Mouse (Mus musculus) liver, embryonic 14.5 days (tissue): ENCODE measurements around the gene 1700102P08Rik. TPM values are rescaled to one million over a fixed set of nuclear protein-coding genes. Genes with fewer than 3 reads are reported as not detected.

Experiments used
- ATAC-seq: fragments of 200-750 bp; cut with Nextera tagmentation; 2 replicates; pipeline ENCODE4 v1.8.0; 2017; ENCODE audit warnings: moderate number of reproducible peaks, mild to moderate bottlenecking, moderate library complexity; ENCODE audit not compliant: insufficient read depth
- DNase-seq, 3 experiments: peaks; one replicate each; pipeline ENCODE4 v3.0.0-alpha.2; 2012 to 2013; ENCODE audit warnings: low read depth in 3 of 3, low spot score in 3 of 3
- H3K27ac ChIP-seq: fragments of 300-500 bp; sonication (generic); 2 replicates; pipeline ENCODE4 v1.5.1; 2014; ENCODE audit warnings: moderate library complexity, mild to moderate bottlenecking, control low read depth, inconsistent platforms
- H3K27me3 ChIP-seq: fragments of 300-500 bp; sonication (generic); 2 replicates; pipeline ENCODE4 v1.6.1; 2014; ENCODE audit warnings: mild to moderate bottlenecking, low read length, moderate library complexity; ENCODE audit not compliant: control insufficient read depth, insufficient read depth
- H3K36me3 ChIP-seq: fragments of 300-500 bp; sonication (generic); replicated peaks from 2 replicates; pipeline ENCODE4 v1.6.1; 2014; ENCODE audit warnings: low read depth; ENCODE audit not compliant: control insufficient read depth, insufficient read depth
- H3K4me1 ChIP-seq, 2 experiments: fragments of 200-500 bp in 1 of 2; fragments of 300-500 bp in 1 of 2; sonication (generic) in 1 of 2; replicated peaks; 2 replicates each; pipeline ENCODE4 v1.6.1; 2012 to 2014; ENCODE audit warnings: antibody characterized with exemption in 1 of 2, inconsistent platforms in 1 of 2, low read length in 1 of 2; ENCODE audit not compliant: control insufficient read depth in 2 of 2, insufficient read depth in 2 of 2
- H3K4me2 ChIP-seq: fragments of 300-500 bp; sonication (generic); 2 replicates; pipeline ENCODE4 v1.6.1; 2014; ENCODE audit warnings: low read depth, mild to moderate bottlenecking, control low read depth, moderate library complexity
- H3K4me3 ChIP-seq, 2 experiments: fragments of 200-500 bp in 1 of 2; fragments of 300-500 bp in 1 of 2; sonication (generic) in 1 of 2; 2 replicates each; pipeline ENCODE4 v1.5.1; 2012 to 2014; ENCODE audit warnings: low read depth in 2 of 2, low read length in 2 of 2, mild to moderate bottlenecking in 2 of 2, control low read depth in 1 of 2, inconsistent platforms in 1 of 2, moderate library complexity in 1 of 2; ENCODE audit not compliant: insufficient read depth in 1 of 2
- H3K9ac ChIP-seq: fragments of 300-500 bp; sonication (generic); replicated peaks from 2 replicates; pipeline ENCODE4 v1.6.1; 2014; ENCODE audit warnings: mild to moderate bottlenecking, control low read depth, moderate library complexity
- H3K9me3 ChIP-seq: fragments of 300-500 bp; sonication (generic); 2 replicates; pipeline ENCODE4 v1.6.1; 2016; ENCODE audit warnings: low read length, mixed read lengths; ENCODE audit not compliant: control insufficient read depth
- CTCF ChIP-seq: IDR thresholded peaks from 2 replicates; pipeline ENCODE4 v1.5.1; 2016; ENCODE audit warnings: antibody characterized with exemption, low read depth, control low read depth
- EP300 ChIP-seq: IDR thresholded peaks from 2 replicates; pipeline ENCODE4 v1.6.1; 2016; ENCODE audit warnings: antibody characterized with exemption, low read depth
- WGBS: fragments of 180-500 bp; shearing (Covaris S2); extraction: QIAGEN DNeasy Blood & Tissue Kit; methylation state at CpG from one replicate; pipeline ENCODE4 v1.1.7; 2014; ENCODE audit not compliant: insufficient replicate concordance; 5-methylcytosine and 5-hydroxymethylcytosine counted together
- polyA plus RNA-seq, 2 experiments: library from polyadenylated mRNA; depleted of rRNA in 1 of 2; stranded (reverse) in 1 of 2; unstranded in 1 of 2; fragments of >200 nt; fragmentation: Nextera tagmentation in 1 of 2; extraction: Ambion mirVana in 1 of 2; gene quantifications; 2 replicates each; pipeline versions ENCODE4 v1.2.1 to v1.2.3; 2012 to 2014

1700102P08Rik gene
- polyA plus RNA-seq, 2 experiments = 0.49 to 0.52 TPM

DNA sequence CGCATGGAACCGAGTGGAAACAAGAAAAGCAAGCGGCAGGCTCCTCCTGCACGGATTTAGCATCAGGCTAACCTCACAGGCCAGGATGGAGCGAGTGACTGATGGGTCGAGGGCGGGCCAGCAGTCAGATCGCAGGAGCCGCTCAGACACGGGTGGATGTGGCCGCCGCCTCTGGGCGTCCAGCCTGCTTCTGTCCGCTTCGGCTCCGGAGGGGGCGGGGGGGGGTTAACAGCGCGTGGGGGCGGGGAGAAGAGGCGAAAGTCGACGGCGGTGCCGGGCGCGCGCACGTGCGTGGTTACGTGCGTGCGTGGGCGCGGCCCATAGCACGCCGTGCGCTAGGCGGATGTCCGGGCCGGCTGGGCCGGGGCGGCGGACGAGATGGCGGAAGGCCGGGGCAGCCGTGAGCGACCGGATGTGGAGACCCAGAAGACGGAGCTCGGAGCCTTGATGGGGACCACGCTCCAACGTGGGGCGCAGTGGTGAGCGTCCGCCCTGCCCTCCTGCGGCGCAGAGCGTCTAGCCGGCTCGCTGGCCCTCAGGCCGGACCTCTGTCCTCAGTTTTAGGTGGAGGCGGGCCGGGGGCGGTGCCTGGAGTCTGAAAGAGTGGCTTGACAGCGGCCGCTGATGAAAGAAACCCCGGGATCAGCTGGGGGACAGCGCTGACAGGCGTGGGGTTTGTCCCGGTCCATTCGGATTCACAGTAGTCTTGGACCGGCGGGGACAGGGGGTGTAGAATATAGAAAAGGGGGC is 44.9 kb upstream of the 1700102P08Rik start, which contains the start of gene Usp4:
TSS of gene Usp4 (plus strand) at position 314 of the 750 bp plus-strand sequence.
- WGBS = 0% methylated on average over 75 of the region's 75 CpGs
- H3K4me1 ChIP-seq = peaks cover 42 to 54% of the 10 kb centered on the region in 2 experiments

DNA sequence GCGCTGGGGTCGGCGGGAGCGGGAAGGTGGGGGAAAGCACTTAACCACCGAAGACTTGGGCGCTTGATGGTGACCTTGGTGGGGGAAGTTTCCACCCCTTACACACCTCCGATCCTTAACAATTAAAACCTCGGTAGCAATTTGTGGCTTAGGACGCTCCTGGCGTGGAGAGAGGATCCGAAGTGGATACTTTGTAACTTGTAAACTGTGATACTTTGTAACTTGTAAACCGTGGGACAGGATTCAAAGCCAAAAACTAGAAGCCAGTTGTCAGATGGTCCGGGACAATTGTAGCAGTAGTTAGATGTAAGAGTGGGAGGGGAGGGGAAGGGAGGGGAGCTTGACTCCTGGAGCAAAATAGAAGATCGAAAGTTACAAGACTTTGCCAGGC is 44.3 kb upstream of the 1700102P08Rik start:
- no peak for ATAC-seq
- peak overlapping the region; percentile 82 for H3K27ac ChIP-seq
- TF ChIP-seq EP300 (no peak), CTCF (no peak)
- no peaks in the 10 kb centered on the region for H3K27me3 ChIP-seq
- no peak for DNase-seq
- H3K9me3 ChIP-seq = no peaks in the 10 kb centered on the region
- H3K4me3 ChIP-seq = peak overlapping the region; percentile 86 to 99
- peak overlapping the region; percentile 98 for H3K4me2 ChIP-seq
- H3K4me1 ChIP-seq = peaks cover 38 to 49% of the 10 kb centered on the region in 2 experiments
- WGBS = 2% methylated on average over 14 of the region's 14 CpGs
- H3K9ac ChIP-seq = peak overlapping the region; percentile 95
- H3K36me3 ChIP-seq = peaks cover 31% of the 10 kb centered on the region

More for the DNA sequence above, 44.9 kb upstream of the 1700102P08Rik start, which contains the start of gene Usp4:
- Histone ChIP-seq H3K27ac (peak within 1 kb of the TSS; percentile 90), H3K4me3 (peak within 1 kb of the TSS; percentile 86 to 99), H3K27me3 (no peaks in the 10 kb centered on the region), H3K36me3 (peaks cover 25% of the 10 kb centered on the region), H3K9ac (peak within 1 kb of the TSS; percentile 95), H3K9me3 (no peaks in the 10 kb centered on the region), H3K4me2 (peak within 1 kb of the TSS; percentile 98)
- TF ChIP-seq CTCF (no peak), EP300 (peak; percentile 33; the same call in 1 of the 2 replicates)
- peak; percentile 90 for ATAC-seq
- peak; percentile 77 to 80 (median 79) for DNase-seq

DNA sequence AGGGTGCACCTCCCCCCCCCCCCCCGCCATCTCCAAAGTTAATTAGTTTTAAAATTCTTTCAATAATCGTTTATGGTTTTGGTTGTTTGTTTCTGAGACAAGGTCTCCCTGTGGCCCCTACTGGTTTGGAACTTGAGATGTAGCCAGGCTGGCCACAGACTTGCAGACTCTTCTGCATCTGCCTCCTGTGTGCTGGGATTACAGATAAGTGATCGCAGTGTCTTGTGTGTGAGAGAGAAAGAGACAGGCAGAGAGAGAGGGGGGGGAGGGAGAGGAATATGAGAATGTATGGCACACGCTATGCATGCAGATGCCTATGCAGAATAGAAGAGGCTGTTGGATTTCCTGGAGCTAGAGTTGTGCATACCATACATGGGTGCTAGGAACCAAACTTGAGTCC is 42.9 kb upstream of the 1700102P08Rik start:
- Histone ChIP-seq H3K4me3 (peak overlapping the region in 1 of 2 experiments; percentile 99; a peak in 2 of 4 replicates), H3K9ac (peak overlapping the region; percentile 95), H3K4me2 (peak overlapping the region; percentile 98), H3K4me1 (peaks cover 24 to 34% of the 10 kb centered on the region in 2 experiments), H3K9me3 (no peaks in the 10 kb centered on the region), H3K36me3 (peaks cover 45% of the 10 kb centered on the region), H3K27me3 (no peaks in the 10 kb centered on the region), H3K27ac (peak overlapping the region; percentile 82)
- no peak for DNase-seq
- no peak for TF ChIP-seq CTCF
- TF ChIP-seq EP300 = peak; percentile 35; the same call in 1 of the 2 replicates
- no peak for ATAC-seq
- WGBS = 32% methylated on average over 4 of the region's 4 CpGs

DNA sequence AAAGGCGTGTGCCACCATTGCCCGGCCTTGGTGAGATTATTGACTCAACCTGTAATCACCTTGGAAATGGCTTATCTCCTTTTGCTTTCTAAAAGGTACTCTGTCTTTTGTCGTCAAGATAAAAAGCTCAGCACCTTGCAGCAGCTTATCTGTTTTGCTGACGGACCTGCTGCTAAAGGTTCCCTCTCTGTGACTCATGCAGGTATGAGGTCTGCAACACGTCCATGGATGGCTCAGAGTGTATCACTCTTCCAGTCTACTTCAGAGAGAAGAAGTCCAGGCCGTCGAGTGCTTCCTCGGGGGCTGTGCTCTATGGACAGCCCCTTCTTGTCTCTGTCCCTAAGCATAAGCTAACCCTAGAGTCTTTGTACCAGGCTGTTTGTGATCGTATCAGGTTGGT is 14.4 kb upstream of the 1700102P08Rik start:
- DNase-seq (no peak), ATAC-seq (no peak)
- no peaks in the 10 kb centered on the region for H3K27me3 ChIP-seq
- no peaks in the 10 kb centered on the region for H3K4me1 ChIP-seq
- H3K4me2 ChIP-seq = no peak overlapping the region
- peaks cover 81% of the 10 kb centered on the region for H3K36me3 ChIP-seq
- TF ChIP-seq CTCF = no peak
- TF ChIP-seq EP300 = no peak
- no peak overlapping the region for H3K9ac ChIP-seq
- 72% methylated on average over 9 of the region's 9 CpGs for WGBS
- H3K4me3 ChIP-seq = no peak overlapping the region
- no peaks in the 10 kb centered on the region for H3K9me3 ChIP-seq
- no peak overlapping the region for H3K27ac ChIP-seq

DNA sequence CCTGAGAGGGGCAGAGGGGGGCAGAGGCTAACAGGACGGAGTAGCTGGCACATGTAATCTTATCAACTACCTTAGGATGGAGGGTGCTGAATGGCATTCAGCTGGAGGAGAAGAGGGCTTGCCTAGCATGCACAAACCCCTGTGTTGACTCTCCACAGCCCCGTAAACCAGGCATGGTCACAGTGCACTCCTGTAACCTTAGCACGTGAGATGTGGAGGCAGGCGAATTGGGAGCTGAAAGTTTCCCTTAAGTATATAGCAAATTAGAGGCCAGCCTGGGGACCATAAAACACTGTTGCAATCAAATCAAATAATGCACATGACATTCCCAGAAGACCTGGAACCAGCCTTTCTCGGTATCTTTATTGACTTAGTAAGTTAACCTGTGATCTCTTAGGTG is 13.9 kb upstream of the 1700102P08Rik start:
- WGBS = 84% methylated on average over 5 of the region's 5 CpGs
- Histone ChIP-seq H3K4me2 (no peak overlapping the region), H3K4me1 (no peaks in the 10 kb centered on the region), H3K27me3 (no peaks in the 10 kb centered on the region), H3K9me3 (no peaks in the 10 kb centered on the region), H3K36me3 (peaks cover 81% of the 10 kb centered on the region), H3K9ac (no peak overlapping the region), H3K4me3 (no peak overlapping the region), H3K27ac (no peak overlapping the region)
- TF ChIP-seq EP300 = no peak
- no peak for TF ChIP-seq CTCF
- DNase-seq = no peak
- no peak for ATAC-seq
